Comparison of ENCODE assay signal across 7 mouse cellular contexts in the genomic region with DNA sequence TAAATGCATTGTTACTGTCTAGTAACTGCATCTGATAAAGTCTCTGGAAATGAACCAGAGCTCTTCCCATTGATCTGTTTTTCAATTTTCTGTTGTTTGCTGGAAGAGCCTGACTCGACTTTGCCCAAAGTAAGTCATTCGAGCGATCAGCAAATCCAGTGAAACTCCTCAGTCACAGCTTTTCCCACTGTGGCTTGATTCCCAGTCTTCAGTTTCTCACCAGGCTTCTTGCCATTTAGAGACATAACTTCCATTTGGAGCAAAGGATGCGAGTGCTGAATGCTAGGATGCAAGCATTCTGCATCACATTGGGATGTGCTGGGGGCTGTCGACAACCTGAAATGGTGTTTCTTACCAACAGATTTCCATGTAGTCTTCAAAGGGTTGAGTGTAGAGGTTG.
"Had no signal": no experiment of that assay in that cellular context is flagged by ENCODE, and none has a peak within 500 bp of the region (broad histone marks: within the 10 kb centered on the region; RNA-seq: fewer than 3 reads in every experiment).

No protein-coding gene starts in this region.

- DNase-seq: kidney, adult 8-10 months; kidney, postnatal 25 days; liver, embryonic 13.5 days; liver, postnatal 0 days; lung, postnatal 14 days; spleen, adult 18-20 months; thymus, postnatal 4 days had no signal
